ENCODE assay signal across 12 mouse cellular contexts in genomic region chr2:33595085-33595423, GRCm38 (mm10). TPM values are rescaled to one million over a fixed set of nuclear protein-coding genes. Genes with fewer than 3 reads are reported as not detected.
A peak's percentile ranks its signal among the peaks of the same experiment; 100 is the strongest.
DNase-seq lines count a peak whose midpoint lies in the region; ATAC-seq and TF ChIP-seq lines count a peak whose summit lies in the region.
"Had no signal": no experiment of that assay in that cellular context is flagged by ENCODE, and none has a peak within 500 bp of the region (broad histone marks: within the 10 kb centered on the region; RNA-seq: fewer than 3 reads in every experiment).

No protein-coding gene starts in this region.

- no peak overlapping the region for H3K9ac ChIP-seq in kidney, embryonic 15.5 days
- H3K9ac ChIP-seq in ES-E14 (ENCODE audit: insufficient read depth, low read depth, low read length, poor library complexity, severe bottlenecking): no peak overlapping the region
- H3K9ac ChIP-seq in limb, embryonic 15.5 days: no peak overlapping the region
- H3K9ac ChIP-seq: liver, embryonic 12.5 days had no signal

- no peak overlapping the region for H3K4me2 ChIP-seq in kidney, embryonic 15.5 days
- no peak overlapping the region for H3K4me2 ChIP-seq in limb, embryonic 15.5 days
- H3K4me2 ChIP-seq: liver, embryonic 12.5 days had no signal

- peak; percentile 44; the same call in 1 of the 2 replicates for ATAC-seq in kidney, embryonic 15.5 days (replicated peaks; ENCODE audit: low FRiP score)
- ATAC-seq in limb, embryonic 15.5 days (ENCODE audit: insufficient number of reproducible peaks, low FRiP score, low TSS enrichment, low read depth): no peak
- ATAC-seq: liver, embryonic 12.5 days had no signal

- H3K4me3 ChIP-seq in kidney, embryonic 15.5 days (replicated peaks): no peak overlapping the region
- H3K4me3 ChIP-seq in ES-E14 (ENCODE audit: insufficient read depth in 1 of 2, low read depth in 1 of 2, low read length in 2 of 2, poor library complexity in 1 of 2, severe bottlenecking in 1 of 2): no peak overlapping the region
- no peak overlapping the region for H3K4me3 ChIP-seq in limb, embryonic 15.5 days
- H3K4me3 ChIP-seq: liver, embryonic 12.5 days had no signal

- 0 out of 2 replicates have a peak overlapping the region, but pooled peaks have one; percentile 7 for H3K27ac ChIP-seq in kidney, embryonic 15.5 days
- no peak overlapping the region for H3K27ac ChIP-seq in ES-E14 (ENCODE audit: insufficient read depth, low read depth, low read length, poor library complexity, severe bottlenecking)
- peak overlapping the region; percentile 28 for H3K27ac ChIP-seq in limb, embryonic 15.5 days
- H3K27ac ChIP-seq: liver, embryonic 12.5 days had no signal

- no peaks in the 10 kb centered on the region for H3K9me3 ChIP-seq in kidney, embryonic 15.5 days (replicated peaks)
- no peaks in the 10 kb centered on the region for H3K9me3 ChIP-seq in ES-E14 (ENCODE audit: control insufficient read depth, insufficient read depth, low read depth, low read length)
- H3K9me3 ChIP-seq in limb, embryonic 15.5 days: no peaks in the 10 kb centered on the region
- H3K9me3 ChIP-seq: liver, embryonic 12.5 days had no signal

- 14% methylated on average over 7 of the region's 7 CpGs for WGBS in kidney, embryonic 15.5 days
- 14% methylated on average over 7 of the region's 7 CpGs for WGBS in limb, embryonic 15.5 days

- DNase-seq in kidney, postnatal 25 days: no peak
- DNase-seq in ES-E14 (ENCODE audit: low read depth, low spot score): peak; percentile 29
- DNase-seq in forelimb bud, embryonic 11.5 days (ENCODE audit: low read depth, low spot score): peak; percentile 66
- no peak for DNase-seq in right cerebral cortex, postnatal 14 days
- no peak for DNase-seq in urinary bladder, adult 18-20 months (ENCODE audit: low spot score in 2 of 2)
- DNase-seq: cerebellum, postnatal 25 days had no signal

- no peaks in the 10 kb centered on the region for H3K36me3 ChIP-seq in kidney, embryonic 15.5 days
- H3K36me3 ChIP-seq in ES-E14 (ENCODE audit: control insufficient read depth, insufficient read depth, low read length, poor library complexity, severe bottlenecking): no peaks in the 10 kb centered on the region
- no peaks in the 10 kb centered on the region for H3K36me3 ChIP-seq in limb, embryonic 15.5 days
- H3K36me3 ChIP-seq: liver, embryonic 12.5 days had no signal

- in situ Hi-C loops in ES-E14 (cut with MboI; ENCODE audit: low sequenced_read_pairs in 2 of 2, unreplicated experiment in 2 of 2): no loop called here

- peaks cover 42% of the 10 kb centered on the region for H3K4me1 ChIP-seq in kidney, embryonic 15.5 days
- H3K4me1 ChIP-seq in ES-E14 (ENCODE audit: control insufficient read depth in 2 of 2, insufficient read depth in 2 of 2, low read length in 2 of 2, poor library complexity in 1 of 2): peaks cover 0 to 24% of the 10 kb centered on the region in 2 experiments; a peak in 1 of 4 replicates
- peaks cover 48% of the 10 kb centered on the region for H3K4me1 ChIP-seq in limb, embryonic 15.5 days

- peaks cover 26% of the 10 kb centered on the region for H3K27me3 ChIP-seq in kidney, embryonic 15.5 days
- 0 out of 2 replicates have a peak, but pooled peaks cover 3% of the 10 kb centered on the region for H3K27me3 ChIP-seq in limb, embryonic 15.5 days

TF ChIP-seq in ES-E14, 5 proteins besides CTCF, POLR2A, EP300 and RAD21:
- TF ChIP-seq HCFC1 (IDR thresholded peaks at IDR 0.05; ENCODE audit: borderline replicate concordance, insufficient read depth, low read length) (no peak), CHD2 (IDR thresholded peaks at IDR 0.05; ENCODE audit: low read depth, low read length) (no peak), ZC3H11A (IDR thresholded peaks at IDR 0.05; ENCODE audit: borderline replicate concordance, low read depth, low read length) (no peak), ZNF384 (IDR thresholded peaks at IDR 0.05; ENCODE audit: low read depth, low read length) (no peak), MAFK (IDR thresholded peaks at IDR 0.05; ENCODE audit: insufficient read depth, low read depth, low read length) (no peak)
TF ChIP-seq in ES-E14: peak in this region for 0.

RNA-seq across cellular contexts. Expression of gene Lmx1b, which starts 45.3 kb away (rescaled TPM):
- 1.1 and 1.2 TPM in 2 replicates for polyA plus RNA-seq in kidney, embryonic 15.5 days (2015; fragmentation: Nextera tagmentation; extraction: Ambion mirVana)
- 0.32 and 0.67 TPM in 2 replicates for total RNA-seq in ES-E14 (2012; rRNA removed)
- polyA plus RNA-seq in limb, embryonic 15.5 days (2015; fragmentation: Nextera tagmentation; extraction: Ambion mirVana): 2.9 and 4.1 TPM in 2 replicates
- total RNA-seq: hematopoietic stem cell, adult 5-6 weeks; megakaryocyte, adult 5-6 weeks had no signal
- polyA plus RNA-seq: gonadal fat pad, adult 2 months; liver, embryonic 12.5 days had no signal

Comparison
In these comparisons a context has a peak if more than half of its experiments do, and no peak if none do; other contexts are left out.
1. DNase-seq: peak in ES-E14 (single experiment) and forelimb bud, embryonic 11.5 days (single experiment); none in kidney, postnatal 25 days (0 of 2), right cerebral cortex, postnatal 14 days (single experiment) and urinary bladder, adult 18-20 months (0 of 2).